Mouse (Mus musculus) cerebellum, postnatal 10 days (tissue): Measurements from ENCODE around the gene Wdr20.
"Not testable (repeated sequence)": the region's sequence is repeated elsewhere in the genome, so short reads cannot be mapped to it uniquely, and the experiment has no call there.

ENCODE experiments used
- DNase-seq, 2 experiments: peaks; one replicate each; pipeline ENCODE4 v3.0.0; 2021; ENCODE audit warnings: mixed read lengths in 2 of 2

Wdr20 gene

GRCm38 (mm10) chr12:110714215-110714614 is 23.5 kb upstream of the Wdr20 start:
- no peak for DNase-seq

- no peak for DNase-seq
These were observed 21.7 kb upstream of the Wdr20 start for GRCm38 (mm10) chr12:110716004-110716403.

DNA sequence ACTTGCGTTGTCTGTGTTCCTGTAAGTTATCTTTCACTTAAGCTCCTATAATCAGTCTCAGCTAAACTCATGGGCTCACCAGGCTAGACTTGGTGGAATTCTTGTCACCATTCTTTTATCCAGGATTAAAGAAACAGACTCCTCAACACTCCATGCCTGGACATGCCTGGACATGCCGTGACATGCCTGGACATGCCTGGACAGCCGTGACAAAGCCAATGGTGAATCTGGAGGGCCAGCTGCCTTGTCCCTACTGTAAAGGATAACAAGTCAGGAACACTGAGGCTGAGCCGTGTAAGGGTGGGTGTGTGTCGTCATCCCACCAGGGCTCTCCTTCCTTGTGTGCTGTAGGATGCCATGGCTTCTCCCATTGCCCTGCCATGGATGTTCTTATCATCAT is 12.7 kb upstream of the Wdr20 start:
- DNase-seq = no peak

- DNase-seq = no peak
These were observed 12.3 kb upstream of the Wdr20 start for GRCm38 (mm10) chr12:110725489-110725888.

DNA sequence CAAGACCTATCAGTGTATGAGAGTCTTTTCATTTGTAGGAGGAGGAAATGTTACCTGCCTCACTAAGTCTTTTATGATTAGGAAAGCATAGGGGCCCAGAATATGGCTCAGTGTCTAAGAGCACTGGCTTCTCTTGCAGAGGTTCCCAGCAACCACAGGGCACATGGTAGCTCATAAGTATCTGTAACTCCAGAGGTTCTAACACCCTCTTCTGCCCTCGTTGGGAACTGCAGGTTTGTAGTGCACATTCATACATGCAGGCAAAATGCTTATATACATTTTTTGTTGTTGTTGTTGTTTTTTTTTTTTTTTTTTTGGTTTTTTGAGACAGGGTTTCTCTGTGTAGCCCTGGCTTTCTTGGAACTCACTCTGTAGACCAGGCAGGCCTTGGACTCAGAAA is 11.3 kb upstream of the Wdr20 start:
- no peak for DNase-seq

DNA sequence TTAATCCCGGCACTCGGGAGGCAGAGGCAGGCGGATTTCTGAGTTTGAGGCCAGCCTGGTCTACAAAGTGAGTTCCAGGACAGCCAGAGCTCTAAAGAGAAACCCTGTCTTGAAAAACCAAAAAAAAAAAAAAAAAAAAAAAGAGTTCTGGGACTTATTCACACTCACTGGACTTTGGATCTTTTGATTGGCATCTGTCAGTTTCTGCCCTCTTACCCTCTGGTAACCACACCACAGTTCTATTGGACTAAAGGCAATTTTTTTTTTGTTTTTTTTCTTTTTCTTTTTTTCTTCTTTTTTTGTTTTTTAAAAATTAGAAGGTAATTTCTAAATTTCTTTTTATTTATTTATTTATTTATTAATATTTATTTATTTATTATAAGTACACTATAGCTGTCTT is 4.5 kb upstream of the Wdr20 start:
- DNase-seq = not testable (repeated sequence)

GRCm38 (mm10) chr12:110736641-110737040 is 1.1 kb upstream of the Wdr20 start:
- DNase-seq = peak; percentile 14 to 24

DNA sequence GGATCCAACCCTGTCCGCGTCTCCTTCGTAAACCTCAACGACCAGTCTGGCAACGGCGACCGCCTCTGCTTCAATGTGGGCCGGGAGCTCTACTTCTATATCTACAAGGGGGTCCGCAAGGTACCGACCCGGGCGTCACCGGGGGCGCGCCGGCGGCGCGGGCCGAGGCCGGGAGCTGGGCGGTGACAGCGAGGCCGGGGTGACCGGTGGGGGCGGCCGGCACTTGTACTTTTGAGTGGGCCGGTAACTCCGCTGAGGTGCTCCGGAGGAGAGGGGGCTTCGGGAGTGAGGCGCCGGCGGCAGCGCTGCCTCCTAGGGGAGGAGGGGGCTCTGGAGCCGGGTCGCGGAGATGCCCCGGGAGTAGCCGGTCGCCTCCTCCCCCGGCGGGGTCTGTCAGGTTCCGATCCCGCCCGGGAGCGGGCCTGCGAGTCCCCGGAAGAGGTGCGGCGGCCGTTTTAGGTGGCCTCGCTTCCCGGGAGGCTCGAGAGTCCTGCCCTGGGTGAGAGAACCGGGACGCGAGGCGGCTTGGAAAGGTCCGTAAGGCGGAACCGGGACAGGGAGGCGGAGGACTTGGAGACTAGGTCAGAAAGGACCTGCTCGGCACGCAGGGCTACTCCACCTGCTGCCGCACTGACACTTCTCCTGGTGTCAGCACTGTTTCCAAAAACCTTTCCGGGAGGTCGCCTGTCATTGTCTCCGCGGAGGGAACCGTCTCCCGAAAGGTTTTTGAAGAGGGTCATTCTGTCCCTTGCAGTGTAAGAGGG is 596 bp downstream of the Wdr20 start:
- no peak for DNase-seq

DNA sequence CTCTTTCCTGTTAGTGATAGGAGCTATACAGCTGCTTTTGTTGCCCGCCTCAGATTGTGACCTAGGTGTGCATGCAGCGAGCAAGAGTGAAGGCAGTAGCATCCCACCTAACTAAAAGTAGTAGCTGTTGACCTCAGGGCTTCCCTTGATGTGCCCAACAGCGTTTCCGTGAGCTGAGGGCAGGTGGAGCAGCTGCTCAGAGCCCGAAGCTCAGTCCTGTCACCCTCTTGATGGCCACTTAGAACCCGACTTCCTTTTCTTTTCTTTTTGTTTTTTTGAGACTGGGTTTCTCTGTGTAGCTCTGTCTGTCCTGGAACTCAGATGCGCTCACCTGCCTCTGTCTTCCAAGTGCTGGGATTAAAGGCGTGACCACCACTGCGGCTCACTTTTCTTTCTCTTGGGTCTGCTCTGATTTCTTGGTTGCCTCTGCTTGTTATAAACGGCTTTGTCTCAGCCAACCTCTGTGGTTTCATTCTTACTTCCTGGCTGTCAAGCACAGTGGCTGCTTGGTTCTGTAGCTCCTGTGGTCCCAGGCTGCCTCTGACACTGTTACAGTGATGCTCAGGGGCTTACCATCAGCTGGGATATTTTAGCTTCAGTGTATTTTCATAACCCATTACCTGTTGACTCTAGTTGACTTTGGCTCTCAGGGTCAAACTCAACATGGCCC is 13.2 kb downstream of the Wdr20 start:
- no peak for DNase-seq

- no peak for DNase-seq
These were observed 15.0 kb downstream of the Wdr20 start for GRCm38 (mm10) chr12:110752703-110753102.

- no peak for DNase-seq
These were observed 16.2 kb downstream of the Wdr20 start for GRCm38 (mm10) chr12:110753976-110754375.

GRCm38 (mm10) chr12:110757161-110757560 is 19.4 kb downstream of the Wdr20 start:
- DNase-seq = no peak

DNA sequence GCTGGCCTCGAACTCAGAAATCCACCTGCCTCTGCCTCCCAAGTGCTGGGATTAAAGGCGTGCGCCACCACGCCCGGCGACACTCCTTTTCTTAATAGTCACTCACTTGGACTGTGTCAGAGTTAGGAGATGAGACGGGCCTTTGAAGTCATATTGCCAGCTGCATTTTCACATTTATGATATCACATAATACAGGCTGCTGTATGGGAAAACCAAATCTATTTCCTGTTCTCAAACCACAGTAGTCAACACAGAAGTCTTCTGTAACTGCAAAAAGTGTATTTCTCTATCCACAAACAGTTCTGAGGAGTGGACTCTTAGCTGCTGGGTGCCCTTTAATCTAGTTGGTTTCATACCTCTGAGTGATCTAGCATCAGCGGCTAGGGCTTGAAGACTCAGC is 21.2 kb downstream of the Wdr20 start:
- DNase-seq = no peak

- peak; percentile 38 to 44 for DNase-seq
These were observed 24.6 kb downstream of the Wdr20 start for GRCm38 (mm10) chr12:110762321-110762720.

DNA sequence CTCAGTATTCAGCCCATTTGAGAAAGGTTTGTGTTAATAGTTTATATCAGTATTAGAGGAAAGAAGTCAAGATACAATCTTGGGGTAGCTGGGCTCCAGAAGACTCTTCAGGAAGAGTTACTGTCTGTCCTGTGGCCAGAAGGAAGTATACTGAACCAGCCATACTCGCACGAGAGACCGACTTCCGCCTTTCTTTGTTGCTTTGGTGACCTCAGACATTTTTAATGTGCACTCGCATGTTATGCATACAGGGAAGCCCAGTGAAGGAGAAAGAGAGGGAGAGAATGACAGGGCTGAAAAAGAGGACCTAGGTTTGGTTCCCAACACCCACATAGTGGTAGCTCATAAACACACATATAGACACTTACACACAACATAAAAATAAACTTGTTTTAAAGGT is 26.8 kb downstream of the Wdr20 start:
- DNase-seq = no peak

DNA sequence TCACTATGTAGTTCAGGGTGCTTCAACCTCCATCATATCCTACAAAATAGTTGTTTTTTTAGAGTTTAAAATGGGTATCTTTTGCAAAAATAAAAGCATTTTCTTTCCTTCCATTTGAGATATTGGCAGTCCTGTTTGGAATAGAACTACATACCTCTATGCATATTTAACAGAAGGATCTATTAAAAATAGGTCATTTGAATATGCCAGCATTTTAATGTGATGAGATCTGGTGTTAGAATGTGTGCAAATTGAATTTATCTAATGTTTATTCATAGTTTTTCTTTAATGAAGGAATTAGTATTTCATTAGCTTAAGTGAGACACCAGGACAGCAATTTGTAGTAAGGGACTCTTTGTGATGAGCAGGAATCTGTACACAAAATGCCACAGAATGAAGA is 30.8 kb downstream of the Wdr20 start:
- no peak for DNase-seq

DNA sequence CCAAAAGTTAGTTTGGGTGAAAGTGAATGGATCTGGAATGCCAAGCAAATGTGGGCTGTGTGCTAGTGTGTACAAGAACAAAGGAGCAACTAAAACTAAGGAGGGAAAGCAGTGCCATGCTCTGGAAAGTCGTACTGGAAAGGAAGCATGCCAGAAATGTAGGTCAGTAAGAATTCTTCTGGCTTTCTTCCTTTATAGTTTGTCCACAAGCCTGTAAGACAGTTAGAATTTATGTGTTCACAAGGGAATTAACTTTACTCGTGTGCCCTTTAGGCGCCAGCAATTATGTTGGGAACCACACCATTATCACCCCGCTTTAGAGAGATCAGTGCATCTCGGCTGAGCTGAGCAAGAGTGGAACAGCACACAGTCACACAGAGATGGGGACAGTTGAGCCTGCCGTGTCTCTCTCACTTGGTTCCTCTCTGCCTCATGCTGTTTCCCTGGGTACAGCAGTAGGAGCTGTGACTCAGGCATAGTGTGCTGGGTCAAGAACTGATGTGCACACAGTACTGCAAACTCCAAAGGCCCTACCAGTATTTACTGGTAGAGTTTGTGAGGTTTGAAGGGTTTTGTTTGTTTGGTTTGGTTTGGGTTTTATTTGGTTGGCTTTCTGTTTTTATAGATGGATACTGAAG is 32.0 kb downstream of the Wdr20 start:
- no peak for DNase-seq

- no peak for DNase-seq
These were observed 32.9 kb downstream of the Wdr20 start for GRCm38 (mm10) chr12:110770479-110771247.

GRCm38 (mm10) chr12:110771961-110772360 is 34.2 kb downstream of the Wdr20 start:
- DNase-seq = no peak

GRCm38 (mm10) chr12:110775628-110776426 is 38.1 kb downstream of the Wdr20 start:
- peak in 1 of 2 experiments; percentile 36 for DNase-seq

DNA sequence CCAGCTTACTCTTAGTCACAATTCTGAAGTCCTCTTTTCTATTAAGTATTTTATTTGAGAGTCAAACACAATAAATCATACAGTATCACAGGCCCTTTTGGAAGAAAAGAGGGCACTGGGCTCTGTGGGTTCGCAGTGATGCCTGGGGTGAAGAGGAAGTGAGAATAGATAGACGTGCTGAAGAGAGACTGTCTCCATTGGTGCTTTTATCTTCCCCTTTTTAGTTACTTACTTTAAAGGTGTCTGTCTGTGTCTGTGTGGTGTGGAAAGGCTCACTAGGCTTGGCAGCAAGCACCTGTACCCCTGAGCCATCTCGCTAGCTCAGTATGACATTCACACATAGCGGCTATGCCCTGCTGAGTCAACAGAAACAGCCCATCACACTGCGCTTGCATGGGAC is 40.1 kb downstream of the Wdr20 start:
- no peak for DNase-seq

DNA sequence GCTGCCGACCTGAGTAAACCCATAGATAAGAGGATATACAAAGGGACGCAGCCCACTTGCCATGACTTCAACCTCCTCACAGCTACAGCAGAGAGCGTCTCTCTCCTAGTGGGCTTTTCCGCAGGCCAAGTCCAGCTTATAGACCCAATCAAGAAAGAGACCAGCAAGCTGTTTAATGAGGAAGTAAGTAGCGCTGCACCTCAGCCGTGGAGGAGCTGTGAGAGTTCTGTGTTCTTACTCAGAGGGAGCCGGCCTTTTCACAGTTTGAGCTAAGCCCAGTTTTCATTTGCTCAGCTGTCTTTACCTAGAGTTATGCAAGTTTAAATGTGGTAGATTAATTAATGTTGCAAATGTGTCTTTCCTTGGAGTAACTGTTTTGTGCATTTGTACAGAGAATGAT is 41.6 kb downstream of the Wdr20 start:
- no peak for DNase-seq
